Mouse (Mus musculus): ENCODE measurements around the gene Prdx5. TPM values are rescaled to one million over a fixed set of nuclear protein-coding genes. Genes with fewer than 3 reads are reported as not detected.

Prdx5 gene
- polyA plus RNA-seq, 1 experiment from 2014 or later: 884 TPM

GRCm38 (mm10) chr19:6925307-6925573, 15.3 kb upstream of the Prdx5 start, which contains the start of gene Catsperz:
Gene Catsperz (minus strand): TSS chr19:6925380.
- Histone ChIP-seq H3K27ac (no peak within 1 kb of the TSS), H3K9me3 (replicated peaks; ENCODE audit: low read length) (no peaks in the 10 kb centered on the region), H3K4me2 (ENCODE audit: low read length) (peak within 1 kb of the TSS; percentile 44), H3K27me3 (ENCODE audit: insufficient read depth, low read length) (peaks cover 30% of the 10 kb centered on the region), H3K9ac (ENCODE audit: low read depth, low read length) (no peak within 1 kb of the TSS), H3K36me3 (ENCODE audit: insufficient read depth, low read length) (no peaks in the 10 kb centered on the region), H3K4me1 (replicated peaks; ENCODE audit: insufficient read depth, low read length) (peaks cover 9% of the 10 kb centered on the region), H3K4me3 (replicated peaks; ENCODE audit: low read depth, low read length) (peak within 1 kb of the TSS; percentile 1)
- no peak for TF ChIP-seq CTCF (IDR thresholded peaks at IDR 0.05; ENCODE audit: low read depth)
- 3% methylated on average over 9 of the region's 9 CpGs for WGBS
- ATAC-seq (replicated peaks; ENCODE audit: low FRiP score, low read depth): no peak
- peak; percentile 61 for DNase-seq (ENCODE audit: low spot score)

DNA sequence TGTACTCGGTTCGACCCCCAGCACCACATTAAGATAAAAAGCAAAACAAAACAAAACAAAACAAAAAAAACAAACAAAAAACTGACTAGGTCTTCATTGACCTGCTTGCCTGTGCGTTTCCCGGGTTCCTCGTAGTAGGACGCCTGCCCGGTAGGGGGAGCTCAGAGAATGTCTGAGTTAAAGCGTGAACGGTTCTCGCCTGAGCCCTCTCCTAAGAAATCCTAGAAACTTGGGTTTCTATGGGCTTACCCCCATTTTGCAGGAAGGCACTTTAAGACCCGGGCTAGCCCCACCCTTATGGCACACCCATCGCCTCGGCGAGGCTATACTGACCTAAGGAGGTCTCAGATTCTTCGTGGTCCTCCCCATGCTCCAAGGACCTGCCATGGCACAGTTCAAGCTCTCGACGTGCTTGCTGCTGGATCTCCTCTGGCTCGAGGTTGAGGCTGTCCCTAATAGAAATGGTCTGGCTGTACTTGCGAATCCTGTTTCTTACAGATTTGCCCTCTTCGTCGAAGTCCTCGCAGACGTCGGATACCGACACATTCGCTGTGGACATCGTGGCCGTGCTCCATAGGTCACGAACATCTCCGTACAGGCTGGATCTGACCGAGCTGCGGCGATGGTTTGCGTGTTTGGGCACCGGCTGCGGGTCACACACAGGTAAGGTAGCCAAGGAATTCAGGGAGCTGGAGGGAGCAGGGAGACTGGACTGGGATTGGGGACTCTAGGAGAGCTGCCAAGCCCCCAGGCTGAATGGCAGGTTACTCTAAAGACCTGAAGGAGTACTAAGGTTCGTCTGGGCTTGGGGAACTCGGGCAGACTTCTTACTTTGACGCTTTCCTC, 14.8 kb upstream of the Prdx5 start:
- DNase-seq (ENCODE audit: low spot score): peak; percentile 87
- Histone ChIP-seq H3K9ac (ENCODE audit: low read depth, low read length) (no peak overlapping the region), H3K4me2 (ENCODE audit: low read length) (peak overlapping the region; percentile 44), H3K36me3 (ENCODE audit: insufficient read depth, low read length) (no peaks in the 10 kb centered on the region), H3K4me1 (replicated peaks; ENCODE audit: insufficient read depth, low read length) (peaks cover 9% of the 10 kb centered on the region), H3K9me3 (replicated peaks; ENCODE audit: low read length) (no peaks in the 10 kb centered on the region), H3K27ac (no peak overlapping the region), H3K27me3 (ENCODE audit: insufficient read depth, low read length) (peaks cover 30% of the 10 kb centered on the region), H3K4me3 (replicated peaks; ENCODE audit: low read depth, low read length) (peak overlapping the region; percentile 1)
- no peak for ATAC-seq (replicated peaks; ENCODE audit: low FRiP score, low read depth)
- peak; percentile 77 for TF ChIP-seq CTCF (IDR thresholded peaks at IDR 0.05; ENCODE audit: low read depth)
- WGBS: 3% methylated on average over 39 of the region's 39 CpGs

DNA sequence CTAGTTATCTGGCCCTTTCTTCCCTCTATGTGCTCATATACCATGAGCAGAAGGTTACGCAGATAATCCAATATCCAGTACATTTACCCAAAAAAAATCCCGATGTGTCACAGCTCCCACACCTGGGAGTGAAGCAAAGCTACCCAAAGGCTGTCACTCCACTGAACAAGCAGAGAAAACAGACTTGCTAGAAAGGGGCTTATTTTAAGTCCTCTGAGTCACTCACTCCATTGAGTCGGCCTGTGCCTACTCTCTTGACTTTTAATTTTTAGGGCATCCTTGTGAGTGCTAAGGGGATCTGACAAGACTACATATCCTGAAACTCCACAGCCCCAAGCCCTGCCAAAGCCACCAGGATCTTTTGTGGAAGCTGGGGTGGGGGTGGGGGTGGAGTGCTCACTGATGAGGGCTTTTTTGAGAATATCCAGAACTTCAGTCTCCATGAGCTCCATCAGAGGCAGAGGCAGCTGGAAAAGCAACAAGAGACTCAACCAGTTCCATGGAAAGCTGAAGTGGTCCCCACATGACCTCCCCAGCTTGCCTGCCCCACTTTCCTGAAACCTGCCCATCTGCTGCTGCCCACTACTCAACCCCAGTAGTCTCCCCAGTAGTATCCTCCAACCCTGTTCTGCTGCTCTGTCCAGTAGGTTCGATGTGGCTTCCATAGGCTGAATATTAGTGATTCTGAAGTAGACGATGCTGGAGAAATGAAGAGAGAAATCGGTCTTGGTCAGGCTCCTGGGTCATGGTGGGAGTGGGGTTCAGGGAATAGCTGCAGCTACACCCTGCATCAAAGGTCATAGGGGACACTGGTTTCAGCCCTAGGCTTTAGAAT, 13.2 kb upstream of the Prdx5 start:
- no peak overlapping the region; the same call in 1 of the 2 replicates for H3K4me2 ChIP-seq (ENCODE audit: low read length)
- ATAC-seq (replicated peaks; ENCODE audit: low FRiP score, low read depth): no peak
- 62% methylated on average over 6 of the region's 6 CpGs for WGBS
- 0 out of 2 replicates have a peak overlapping the region, but pooled peaks have one; percentile 52 for H3K9ac ChIP-seq (ENCODE audit: low read depth, low read length)
- H3K27ac ChIP-seq: 0 out of 2 replicates have a peak overlapping the region, but pooled peaks have one; percentile 62
- no peaks in the 10 kb centered on the region for H3K36me3 ChIP-seq (ENCODE audit: insufficient read depth, low read length)
- H3K9me3 ChIP-seq (replicated peaks; ENCODE audit: low read length): no peaks in the 10 kb centered on the region
- H3K4me1 ChIP-seq (replicated peaks; ENCODE audit: insufficient read depth, low read length): peaks cover 9% of the 10 kb centered on the region
- no peak for DNase-seq (ENCODE audit: low spot score)
- H3K27me3 ChIP-seq (ENCODE audit: insufficient read depth, low read length): peaks cover 27% of the 10 kb centered on the region
- TF ChIP-seq CTCF (IDR thresholded peaks at IDR 0.05; ENCODE audit: low read depth): no peak
- no peak overlapping the region for H3K4me3 ChIP-seq (replicated peaks; ENCODE audit: low read depth, low read length)

- under 1% methylated on average over 59 of the region's 66 CpGs for WGBS
- peaks cover 9% of the 10 kb centered on the region for H3K4me1 ChIP-seq (replicated peaks; ENCODE audit: insufficient read depth, low read length)
These were observed 12.0 kb upstream of the Prdx5 start, which contains the start of gene Esrra for GRCm38 (mm10) chr19:6921647-6922567. Gene Esrra (minus strand): TSS chr19:6921813.

GRCm38 (mm10) chr19:6920741-6921636, 11.1 kb upstream of the Prdx5 start:
- no peaks in the 10 kb centered on the region for H3K36me3 ChIP-seq (ENCODE audit: insufficient read depth, low read length)
- H3K27ac ChIP-seq: peak overlapping the region; percentile 92
- peak; percentile 0; the same call in 1 of the 2 replicates for ATAC-seq (replicated peaks; ENCODE audit: low FRiP score, low read depth)
- no peaks in the 10 kb centered on the region for H3K9me3 ChIP-seq (replicated peaks; ENCODE audit: low read length)
- H3K27me3 ChIP-seq (ENCODE audit: insufficient read depth, low read length): peaks cover 12% of the 10 kb centered on the region
- H3K9ac ChIP-seq (ENCODE audit: low read depth, low read length): peak overlapping the region; percentile 85
- peak; percentile 34; the same call in 1 of the 2 replicates for TF ChIP-seq CTCF (IDR thresholded peaks at IDR 0.05; ENCODE audit: low read depth)
- no peak for DNase-seq (ENCODE audit: low spot score)
- peak overlapping the region; percentile 97 for H3K4me2 ChIP-seq (ENCODE audit: low read length)
- 1% methylated on average over 44 of the region's 48 CpGs for WGBS
- H3K4me3 ChIP-seq (replicated peaks; ENCODE audit: low read depth, low read length): peak overlapping the region; percentile 77
- H3K4me1 ChIP-seq (replicated peaks; ENCODE audit: insufficient read depth, low read length): peaks cover 9% of the 10 kb centered on the region

More at GRCm38 (mm10) chr19:6921647-6922567, 12.0 kb upstream of the Prdx5 start, which contains the start of gene Esrra:
- Histone ChIP-seq H3K4me2 (ENCODE audit: low read length) (peak within 1 kb of the TSS; percentile 97), H3K27me3 (ENCODE audit: insufficient read depth, low read length) (peaks cover 20% of the 10 kb centered on the region), H3K9me3 (replicated peaks; ENCODE audit: low read length) (no peaks in the 10 kb centered on the region), H3K4me3 (replicated peaks; ENCODE audit: low read depth, low read length) (peak within 1 kb of the TSS; percentile 77), H3K36me3 (ENCODE audit: insufficient read depth, low read length) (no peaks in the 10 kb centered on the region), H3K9ac (ENCODE audit: low read depth, low read length) (peak within 1 kb of the TSS; percentile 85), H3K27ac (peak within 1 kb of the TSS; percentile 92)
- ATAC-seq (replicated peaks; ENCODE audit: low FRiP score, low read depth): peak; percentile 90
- no peak for TF ChIP-seq CTCF (IDR thresholded peaks at IDR 0.05; ENCODE audit: low read depth)
- peak; percentile 100 for DNase-seq (ENCODE audit: low spot score)

All from kidney, postnatal 0 days (tissue).